Mouse (Mus musculus) midbrain, postnatal 0 days (tissue): ENCODE results near the gene Urgcp. TPM values are rescaled to one million over a fixed set of nuclear protein-coding genes. Genes with fewer than 3 reads are reported as not detected.
"Not testable (repeated sequence)": the region's sequence is repeated elsewhere in the genome, so short reads cannot be mapped to it uniquely, and the experiment has no call there.

Experiments used
- ATAC-seq: fragments of 200-750 bp; cut with Nextera tagmentation; 2 replicates; pipeline ENCODE4 v1.8.0; 2017; ENCODE audit warnings: moderate number of reproducible peaks, mild to moderate bottlenecking, moderate TSS enrichment, moderate library complexity; ENCODE audit not compliant: low FRiP score
- DNase-seq: peaks from one replicate; pipeline ENCODE4 v3.0.0-alpha.2; 2015; ENCODE audit warnings: low spot score
- H3K27ac ChIP-seq: fragments of 300-500 bp; sonication (generic); 2 replicates; pipeline ENCODE4 v1.5.1; 2014; ENCODE audit warnings: low read depth, mild to moderate bottlenecking, low read length, mixed read lengths
- H3K27me3 ChIP-seq: fragments of 300-500 bp; sonication (generic); 2 replicates; pipeline ENCODE4 v1.6.1; 2014; ENCODE audit warnings: low read length, control low read depth, mixed read lengths; ENCODE audit not compliant: insufficient read depth
- H3K36me3 ChIP-seq: fragments of 300-500 bp; sonication (generic); 2 replicates; pipeline ENCODE4 v1.6.1; 2014; ENCODE audit warnings: low read length, control low read depth, mixed read lengths; ENCODE audit not compliant: insufficient read depth
- H3K4me1 ChIP-seq: fragments of 300-500 bp; sonication (generic); 2 replicates; pipeline ENCODE4 v1.6.1; 2014; ENCODE audit warnings: mild to moderate bottlenecking, control low read depth, antibody characterized with exemption, low read length, mixed read lengths; ENCODE audit not compliant: insufficient read depth
- H3K4me2 ChIP-seq: fragments of 300-500 bp; sonication (generic); 2 replicates; pipeline ENCODE4 v1.6.1; 2014; ENCODE audit warnings: low read depth, mild to moderate bottlenecking, low read length, mixed read lengths; ENCODE audit not compliant: poor library complexity, severe bottlenecking
- H3K4me3 ChIP-seq: fragments of 300-500 bp; sonication (generic); 2 replicates; pipeline ENCODE4 v1.5.1; 2014; ENCODE audit warnings: low read depth, mild to moderate bottlenecking, low read length, moderate library complexity
- H3K9ac ChIP-seq: fragments of 300-500 bp; sonication (generic); replicated peaks from 2 replicates; pipeline ENCODE4 v1.6.1; 2014; ENCODE audit warnings: mild to moderate bottlenecking, low read length, moderate library complexity, mixed read lengths; ENCODE audit not compliant: poor library complexity, severe bottlenecking
- H3K9me3 ChIP-seq: fragments of 300-500 bp; sonication (generic); 2 replicates; pipeline ENCODE4 v1.6.1; 2016; ENCODE audit warnings: low read length, control low read depth
- CTCF ChIP-seq: IDR thresholded peaks from 2 replicates; pipeline ENCODE4 v1.5.1; 2016; ENCODE audit warnings: antibody characterized with exemption, mild to moderate bottlenecking
- WGBS: fragments of 180-500 bp; shearing (Covaris S2); extraction: QIAGEN DNeasy Blood & Tissue Kit; methylation state at CpG from one replicate; pipeline ENCODE4 v1.1.7; 2014; 5-methylcytosine and 5-hydroxymethylcytosine counted together
- polyA plus RNA-seq: library from polyadenylated mRNA; unstranded; fragments of >200 nt; fragmentation: Nextera tagmentation; extraction: Ambion mirVana; gene quantifications from 2 replicates; pipeline ENCODE4 v1.2.1, GENCODE M21; 2015
- total RNA-seq: library from RNA; depleted of rRNA; stranded (reverse); fragments of >200 nt; gene quantifications from 2 replicates; pipeline ENCODE4 v1.2.3, GENCODE M21; 2014; rRNA removed

The Urgcp gene
- total RNA-seq (53.9 and 56.2 TPM in 2 replicates), polyA plus RNA-seq (34.2 and 35.0 TPM in 2 replicates)

DNA sequence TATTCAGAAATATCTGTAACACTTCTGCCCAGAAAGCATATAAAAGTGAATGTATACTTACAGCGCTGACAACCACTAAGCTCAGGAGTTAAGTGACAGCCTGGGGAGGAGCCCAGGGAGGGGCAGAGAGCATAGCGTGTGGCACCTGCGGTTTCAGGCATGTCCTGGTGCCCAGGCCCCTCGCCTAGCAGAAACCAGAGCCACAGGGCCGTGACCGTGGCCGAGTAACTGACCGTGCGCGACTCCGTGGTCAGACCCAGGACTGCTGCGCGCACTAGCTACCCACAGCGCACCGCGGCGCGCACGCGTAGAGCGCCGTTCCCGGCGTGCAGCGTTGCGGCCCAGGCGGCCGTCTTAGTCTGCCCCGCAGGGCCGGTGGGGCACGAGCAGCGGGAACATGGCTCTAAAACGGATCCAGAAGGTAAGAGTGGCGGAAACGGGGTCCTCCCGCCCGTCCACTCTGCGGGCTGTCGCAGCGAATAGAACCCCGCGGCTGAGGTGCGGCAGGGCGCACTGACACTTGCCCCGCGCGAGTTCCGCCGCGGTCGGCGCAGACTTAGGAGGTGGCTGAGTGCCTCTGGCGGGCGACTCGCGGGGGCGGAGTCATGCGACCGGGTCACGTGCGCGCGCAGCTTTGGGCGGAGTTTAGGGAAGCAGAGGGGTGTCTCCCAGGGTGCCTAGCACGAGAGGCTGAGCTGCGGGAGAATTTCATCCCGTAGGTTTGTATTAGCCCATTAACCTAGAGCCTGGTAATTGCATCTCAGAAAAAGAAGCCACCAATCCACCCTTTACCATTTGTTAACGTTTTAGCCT, at the start of gene Urgcp:
Urgcp (minus strand) TSS at position 557 of the 813 bp plus-strand sequence.
- peak within 1 kb of the TSS; percentile 78 for H3K4me3 ChIP-seq
- ATAC-seq = peak; percentile 98
- peak within 1 kb of the TSS; percentile 79 for H3K4me2 ChIP-seq
- DNase-seq = peak; percentile 94
- under 1% methylated on average over 66 of the region's 68 CpGs for WGBS
- peak within 1 kb of the TSS; percentile 85 for H3K9ac ChIP-seq
- H3K27ac ChIP-seq = peak within 1 kb of the TSS; percentile 92
- 0 out of 2 replicates have a peak, but pooled peaks cover 5% of the 10 kb centered on the region for H3K4me1 ChIP-seq
- H3K36me3 ChIP-seq = 0 out of 2 replicates have a peak, but pooled peaks cover 2% of the 10 kb centered on the region
- peak; percentile 8; the same call in 1 of the 2 replicates for TF ChIP-seq CTCF
- H3K9me3 ChIP-seq = no peaks in the 10 kb centered on the region
- no peaks in the 10 kb centered on the region for H3K27me3 ChIP-seq

DNA sequence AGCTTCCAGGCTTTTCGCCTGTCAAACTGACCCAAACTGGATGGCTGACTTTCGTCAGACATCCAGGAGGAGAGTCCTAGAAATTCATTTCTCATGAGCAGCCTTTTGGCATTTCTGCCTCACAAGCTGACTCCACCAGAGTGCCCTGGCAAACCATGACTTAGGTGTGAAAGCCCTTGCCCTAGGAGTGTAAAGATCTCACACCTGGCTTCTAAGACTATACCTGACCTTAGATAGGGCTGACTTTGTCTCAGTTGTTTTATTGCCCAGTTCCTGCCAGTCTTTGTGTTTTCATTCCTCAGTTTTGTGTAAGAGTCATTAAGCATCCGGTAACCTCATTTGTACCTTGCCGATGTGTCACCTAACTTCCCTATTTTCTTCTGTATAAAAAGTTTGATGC, 47.3 kb upstream of the Urgcp start:
- not testable (repeated sequence) for ATAC-seq, DNase-seq, H3K36me3 ChIP-seq

DNA sequence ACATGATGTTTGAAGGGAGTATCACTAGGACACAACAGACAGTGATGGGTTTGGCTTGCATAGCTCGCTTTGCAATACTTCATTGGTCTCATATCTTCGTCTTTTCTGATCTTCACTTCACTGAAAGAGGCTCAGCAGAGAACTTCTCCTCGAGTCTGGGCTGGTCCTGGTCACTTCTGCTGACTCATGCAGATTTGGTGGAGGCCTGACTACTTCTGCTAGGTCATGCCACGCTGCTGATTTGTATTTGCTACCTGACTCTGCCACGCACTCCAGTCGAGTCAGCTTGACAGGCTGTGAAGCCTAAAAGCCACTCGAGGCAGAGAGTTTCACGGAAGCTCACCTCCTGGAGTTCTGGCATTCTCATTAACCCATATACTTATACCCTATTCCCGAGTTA, 45.8 kb upstream of the Urgcp start:
- no peaks in the 10 kb centered on the region for H3K27me3 ChIP-seq
- H3K4me3 ChIP-seq = no peak overlapping the region
- WGBS = 81% methylated on average over 9 of the region's 9 CpGs
- no peak overlapping the region for H3K4me2 ChIP-seq
- no peak overlapping the region for H3K27ac ChIP-seq
- H3K36me3 ChIP-seq = no peaks in the 10 kb centered on the region
- H3K9ac ChIP-seq = no peak overlapping the region
- no peak for ATAC-seq
- H3K4me1 ChIP-seq = 0 out of 2 replicates have a peak, but pooled peaks cover 5% of the 10 kb centered on the region
- H3K9me3 ChIP-seq = no peaks in the 10 kb centered on the region
- no peak for DNase-seq
- TF ChIP-seq CTCF = no peak

More for the DNA sequence above, 47.3 kb upstream of the Urgcp start:
- 91% methylated on average over 4 of the region's 4 CpGs for WGBS
- H3K4me1 ChIP-seq, H3K9ac ChIP-seq, H3K4me2 ChIP-seq, H3K4me3 ChIP-seq, H3K9me3 ChIP-seq, H3K27ac ChIP-seq, H3K27me3 ChIP-seq: not testable (repeated sequence)

GRCm38 (mm10) chr11:5805711-5806110, 43.5 kb upstream of the Urgcp start:
- Histone ChIP-seq H3K36me3 (peaks cover 10% of the 10 kb centered on the region), H3K9me3 (no peaks in the 10 kb centered on the region), H3K27ac (no peak overlapping the region), H3K4me3 (no peak overlapping the region), H3K4me2 (no peak overlapping the region), H3K27me3 (no peaks in the 10 kb centered on the region), H3K4me1 (0 out of 2 replicates have a peak, but pooled peaks cover 5% of the 10 kb centered on the region), H3K9ac (no peak overlapping the region)
- DNase-seq = no peak
- no peak for ATAC-seq
- WGBS = 78% methylated on average over 3 of the region's 3 CpGs
- TF ChIP-seq CTCF = no peak

DNA sequence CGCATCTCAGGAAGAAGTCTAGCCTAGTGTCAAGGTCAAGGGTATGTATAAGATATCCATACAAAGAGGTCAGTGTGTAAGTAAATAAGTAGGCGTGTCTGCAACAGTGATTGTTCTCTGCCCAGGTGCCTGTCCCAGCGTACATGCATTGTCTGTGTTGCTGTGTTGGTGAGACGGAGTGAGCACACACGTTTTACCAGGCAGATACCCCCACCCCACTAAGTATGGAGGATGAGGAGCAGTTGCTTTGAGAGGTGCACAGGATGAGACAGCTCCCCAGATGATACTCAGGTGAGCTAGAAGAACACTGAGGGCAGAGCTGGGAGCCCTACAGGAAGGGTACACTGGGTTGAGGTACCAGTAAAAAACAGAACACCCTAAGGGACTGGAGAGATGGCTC, 42.0 kb upstream of the Urgcp start:
- WGBS = 78% methylated on average over 5 of the region's 5 CpGs

DNA sequence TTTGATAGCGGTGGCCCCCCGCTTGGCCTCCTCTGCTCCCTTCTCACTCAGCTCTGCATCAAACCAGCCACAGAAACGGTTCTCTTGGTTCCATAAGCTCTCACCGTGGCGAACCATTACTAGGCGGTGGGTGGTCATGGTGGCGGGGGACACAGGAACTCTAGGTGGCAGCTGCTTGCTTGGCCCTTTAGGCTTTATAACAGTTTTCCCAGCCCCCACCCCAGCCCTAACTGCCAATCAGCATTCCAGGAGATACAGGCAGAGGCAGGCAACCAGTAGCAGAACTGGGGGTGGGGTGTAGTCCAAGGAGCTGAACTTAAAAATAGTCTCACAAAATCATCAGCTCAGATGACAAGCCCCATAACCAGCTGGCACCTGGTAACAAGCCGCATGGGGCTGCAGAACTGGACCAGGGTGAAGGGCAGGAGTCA, 41.4 kb upstream of the Urgcp start, which contains the start of gene Pgam2:
Pgam2 (minus strand) TSS at position 183 of the 431 bp plus-strand sequence.
- 46% methylated on average over 8 of the region's 8 CpGs for WGBS
- no peaks in the 10 kb centered on the region for H3K27me3 ChIP-seq
- H3K4me3 ChIP-seq = no peak within 1 kb of the TSS
- H3K9ac ChIP-seq = no peak within 1 kb of the TSS
- H3K27ac ChIP-seq = no peak within 1 kb of the TSS
- peaks cover 30% of the 10 kb centered on the region for H3K36me3 ChIP-seq
- 0 out of 2 replicates have a peak, but pooled peaks cover 5% of the 10 kb centered on the region for H3K4me1 ChIP-seq
- TF ChIP-seq CTCF = no peak
- ATAC-seq (no peak), DNase-seq (no peak)
- H3K9me3 ChIP-seq = no peaks in the 10 kb centered on the region
- H3K4me2 ChIP-seq = no peak within 1 kb of the TSS

More for the DNA sequence above, 42.0 kb upstream of the Urgcp start:
- ATAC-seq (no peak), DNase-seq (no peak)
- Histone ChIP-seq H3K4me3 (no peak overlapping the region), H3K9ac (no peak overlapping the region), H3K27ac (no peak overlapping the region), H3K4me2 (no peak overlapping the region), H3K9me3 (no peaks in the 10 kb centered on the region), H3K4me1 (0 out of 2 replicates have a peak, but pooled peaks cover 5% of the 10 kb centered on the region), H3K36me3 (peaks cover 25% of the 10 kb centered on the region), H3K27me3 (no peaks in the 10 kb centered on the region)
- no peak for TF ChIP-seq CTCF
